Mouse (Mus musculus) adrenal gland, adult 18-20 months (tissue): ENCODE measurements around the gene Ak2. TPM values are rescaled to one million over a fixed set of nuclear protein-coding genes. Genes with fewer than 3 reads are reported as not detected.

ENCODE experiments used
- DNase-seq, 2 experiments: peaks; one replicate each; pipeline ENCODE4 v3.0.0; 2021 to 2022; ENCODE audit warnings: low spot score in 2 of 2
- total RNA-seq, 2 experiments: library from RNA; stranded (reverse); gene quantifications; 1 replicate in 1 of 2; 2 replicates in 1 of 2; pipeline ENCODE4 v1.2.3; 2021

Gene Ak2
- total RNA-seq, 2 experiments from 2014 or later = 111 to 164 TPM

GRCm38 (mm10) chr4:129035851-129036445 lies 44.2 kb downstream of the Ak2 start:
- DNase-seq = no peak

- no peak for DNase-seq
Measured at GRCm38 (mm10) chr4:129047721-129048421, 56.1 kb downstream of the Ak2 start.

GRCm38 (mm10) chr4:129048501-129049305 lies 56.9 kb downstream of the Ak2 start:
- DNase-seq = peak; percentile 61 to 66

DNA sequence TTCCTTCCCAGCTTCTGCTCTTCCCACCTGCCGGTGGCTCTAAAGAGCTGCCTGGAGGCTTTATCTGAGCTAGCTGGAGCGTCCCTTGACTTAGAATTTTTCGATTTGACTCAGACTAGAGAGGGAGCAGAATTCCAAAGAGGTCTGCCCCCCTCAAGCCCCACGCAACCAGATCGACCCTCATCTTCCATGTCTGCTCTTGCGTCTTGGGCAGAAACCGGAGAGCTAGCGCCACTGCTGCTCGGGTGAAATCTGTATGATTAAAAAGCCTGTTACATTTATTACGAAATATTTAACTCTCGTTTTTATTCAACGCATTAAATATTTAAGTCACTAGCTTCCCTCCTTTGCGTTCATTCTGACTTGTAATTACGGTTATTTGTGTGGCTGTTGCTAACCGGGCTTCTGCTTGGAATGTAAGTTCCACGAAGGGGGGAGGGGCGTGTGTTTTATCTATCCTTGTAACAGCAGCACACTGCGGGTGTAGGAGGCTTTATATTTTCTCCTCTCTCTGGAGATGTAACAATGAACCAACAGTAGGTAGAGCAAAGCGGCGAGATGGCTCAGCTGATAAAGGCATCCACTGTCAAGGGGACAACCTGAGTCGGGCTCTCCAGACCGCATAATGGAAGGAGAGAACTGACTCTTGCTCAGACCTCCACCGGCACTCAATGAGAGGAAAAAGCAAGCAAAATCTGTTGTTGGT lies 57.7 kb downstream of the Ak2 start:
- no peak for DNase-seq

- no peak for DNase-seq
Measured at GRCm38 (mm10) chr4:129050365-129050764, 58.6 kb downstream of the Ak2 start.

- no peak for DNase-seq
Measured at GRCm38 (mm10) chr4:129050901-129051417, 59.2 kb downstream of the Ak2 start.

DNA sequence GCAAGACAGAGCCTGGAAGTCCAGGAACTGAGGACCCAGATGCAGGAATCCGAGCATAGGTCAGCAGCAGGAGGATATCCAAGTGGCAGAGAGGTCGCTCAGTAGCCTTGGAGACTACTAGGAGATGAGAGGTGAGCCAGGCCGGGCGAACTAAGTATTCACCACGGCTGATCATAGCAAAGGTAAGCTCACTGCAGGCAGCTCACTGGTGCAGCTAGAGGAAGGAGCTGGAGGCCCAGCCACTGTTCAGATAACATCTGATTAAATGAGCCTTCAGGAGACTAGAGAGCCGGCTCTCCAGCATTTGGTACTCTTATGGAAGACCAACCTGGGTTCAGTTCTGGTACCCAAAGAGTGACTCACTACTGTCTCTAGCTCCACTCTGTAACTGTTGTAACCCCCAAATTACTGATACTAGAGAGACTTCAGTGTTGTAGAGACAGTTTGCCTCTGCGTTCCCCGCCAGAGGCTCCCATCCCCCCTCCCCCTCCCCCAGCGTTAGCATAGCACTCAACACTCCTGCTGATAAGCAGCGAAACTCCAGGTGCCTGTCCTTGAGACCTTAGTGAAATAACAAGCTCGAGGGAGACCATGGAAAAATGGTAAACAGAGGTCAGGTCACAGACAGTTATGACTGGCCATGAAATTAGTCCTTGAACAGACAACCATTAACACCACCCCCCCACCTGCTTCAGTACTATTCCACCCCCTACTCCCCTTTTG lies 59.9 kb downstream of the Ak2 start:
- DNase-seq = no peak

DNA sequence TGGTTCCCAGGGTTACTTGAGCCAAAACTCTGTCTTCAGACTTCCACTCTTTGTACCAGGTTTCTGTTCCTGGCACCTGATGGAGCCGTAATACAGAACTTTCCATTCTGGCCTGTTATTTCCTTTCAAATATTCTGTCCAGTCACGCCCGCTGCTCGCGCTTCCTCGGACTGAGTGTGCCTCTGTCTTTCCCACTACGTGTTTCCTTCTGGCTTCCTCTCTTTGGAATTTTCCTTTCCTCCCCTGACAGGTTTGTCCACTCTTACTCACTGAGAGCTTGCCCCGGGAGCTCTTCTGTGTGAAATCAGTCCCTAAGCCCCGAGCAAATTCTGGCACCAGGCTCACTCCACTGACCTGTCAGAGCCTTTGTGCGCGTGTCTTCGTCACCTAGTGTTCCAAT lies 63.0 kb downstream of the Ak2 start:
- DNase-seq = no peak

DNA sequence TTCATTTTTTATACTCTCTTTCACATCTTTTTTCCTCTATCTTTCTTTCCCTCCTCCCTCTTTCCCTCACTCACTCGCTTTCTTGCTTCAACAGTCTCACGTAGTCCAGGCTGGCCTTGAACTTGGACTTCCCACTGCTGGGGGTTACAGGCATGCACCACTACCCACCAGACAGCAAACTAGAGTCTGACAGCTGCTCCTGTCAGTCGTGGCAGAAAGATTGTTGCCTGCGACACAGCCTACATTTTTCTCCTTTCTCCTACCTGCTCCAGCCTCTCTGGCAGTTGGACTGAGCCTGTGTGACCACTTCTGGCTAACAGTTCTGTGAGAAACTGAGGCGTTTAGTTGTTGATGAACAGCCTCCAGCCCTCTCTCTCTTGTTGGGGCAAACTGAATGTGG lies 63.8 kb downstream of the Ak2 start:
- DNase-seq = no peak

DNA sequence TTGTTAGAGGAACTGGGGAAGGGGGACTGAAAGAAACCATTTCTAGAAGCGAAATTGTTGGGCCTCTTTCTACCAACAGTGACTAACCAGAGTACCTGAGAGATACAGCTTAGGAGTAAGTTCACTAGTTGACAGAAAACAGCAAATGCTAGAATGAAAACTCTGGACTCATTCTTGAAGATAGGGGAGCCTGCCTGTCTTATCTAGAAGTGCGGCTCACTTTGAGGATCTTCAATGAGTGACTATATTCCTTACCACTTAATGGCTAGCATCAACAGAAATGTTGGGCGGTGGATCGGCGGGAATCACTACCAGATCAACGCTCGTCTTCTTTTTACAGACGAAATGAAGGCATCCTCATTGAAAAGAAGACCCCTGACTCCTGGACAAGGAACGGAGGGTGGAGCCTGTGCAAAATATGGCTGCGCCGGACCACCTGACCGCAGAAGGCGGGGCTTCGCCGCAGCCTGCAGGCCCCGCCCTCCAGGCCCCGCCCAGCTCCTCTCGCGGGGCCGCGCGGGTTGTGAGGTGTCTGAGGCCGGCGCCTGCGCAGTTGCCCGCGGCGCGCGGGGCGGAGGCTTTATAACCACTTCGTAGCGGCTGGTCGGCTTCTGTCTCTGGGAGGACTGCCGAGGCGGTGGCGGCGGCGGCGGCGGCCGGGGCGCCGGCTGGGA lies 65.9 kb downstream of the Ak2 start:
- peak; percentile 98 for DNase-seq

DNA sequence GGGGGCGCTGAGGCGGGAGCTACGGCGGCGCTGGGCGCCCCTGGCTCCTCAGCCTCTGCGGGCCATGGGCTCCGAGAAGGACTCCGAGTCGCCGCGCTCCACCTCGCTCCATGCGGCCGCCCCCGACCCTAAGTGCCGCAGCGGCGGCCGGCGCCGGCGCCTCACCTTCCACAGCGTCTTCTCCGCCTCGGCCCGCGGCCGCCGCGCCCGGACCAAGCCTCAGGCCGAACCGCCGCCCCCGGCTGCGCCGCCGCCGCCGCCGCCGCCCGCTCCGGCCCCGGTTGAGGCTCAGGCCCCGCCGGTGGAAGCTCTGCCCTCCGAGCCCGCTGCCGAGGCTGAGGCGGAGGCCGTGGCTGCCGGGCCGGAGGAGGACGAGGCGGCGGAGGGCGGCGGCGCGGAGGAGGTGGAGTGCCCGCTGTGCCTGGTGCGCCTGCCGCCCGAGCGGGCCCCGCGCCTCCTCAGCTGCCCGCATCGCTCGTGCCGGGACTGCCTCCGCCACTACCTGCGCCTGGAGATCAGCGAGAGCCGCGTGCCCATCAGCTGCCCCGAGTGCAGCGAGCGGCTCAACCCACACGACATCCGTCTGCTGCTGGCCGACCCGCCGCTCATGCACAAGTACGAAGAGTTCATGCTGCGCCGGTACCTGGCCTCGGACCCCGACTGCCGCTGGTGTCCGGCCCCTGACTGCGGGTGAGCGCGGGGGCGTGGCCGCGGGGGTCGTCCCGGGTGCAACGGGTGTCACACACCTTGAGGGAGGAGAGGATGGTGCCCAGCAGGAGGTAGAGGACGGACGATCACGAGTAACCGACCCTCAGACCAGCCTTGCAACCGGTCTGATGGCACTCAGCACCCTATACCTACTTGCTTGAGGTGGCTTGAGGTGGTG lies 66.7 kb downstream of the Ak2 start, which contains the start of gene Rnf19b:
TSS of gene Rnf19b (plus strand) at position 65 of the 886 bp plus-strand sequence.
- peak in 1 of 2 experiments; percentile 63 for DNase-seq

DNA sequence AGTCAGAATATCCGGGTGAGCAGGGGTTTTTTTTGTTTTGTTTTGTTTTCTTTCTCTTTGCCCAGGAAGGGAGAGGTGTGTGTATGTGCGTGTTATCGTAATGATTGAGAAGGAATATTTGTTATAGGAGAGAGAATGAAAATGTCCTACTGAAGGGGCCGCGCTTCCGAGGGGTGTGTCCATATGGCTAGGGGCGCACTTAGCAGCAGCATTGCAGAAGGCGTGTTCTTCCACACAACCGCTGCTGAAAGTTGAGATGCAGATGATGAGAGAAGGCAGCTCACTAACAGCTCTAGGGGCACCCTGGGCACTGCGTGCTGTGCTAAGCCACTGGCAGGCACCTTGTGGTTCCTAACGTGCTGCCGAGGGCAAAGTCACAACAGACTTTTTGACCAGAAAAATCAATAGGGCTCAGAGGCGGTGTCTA lies 67.4 kb downstream of the Ak2 start:
- DNase-seq = peak; percentile 19 to 35

DNA sequence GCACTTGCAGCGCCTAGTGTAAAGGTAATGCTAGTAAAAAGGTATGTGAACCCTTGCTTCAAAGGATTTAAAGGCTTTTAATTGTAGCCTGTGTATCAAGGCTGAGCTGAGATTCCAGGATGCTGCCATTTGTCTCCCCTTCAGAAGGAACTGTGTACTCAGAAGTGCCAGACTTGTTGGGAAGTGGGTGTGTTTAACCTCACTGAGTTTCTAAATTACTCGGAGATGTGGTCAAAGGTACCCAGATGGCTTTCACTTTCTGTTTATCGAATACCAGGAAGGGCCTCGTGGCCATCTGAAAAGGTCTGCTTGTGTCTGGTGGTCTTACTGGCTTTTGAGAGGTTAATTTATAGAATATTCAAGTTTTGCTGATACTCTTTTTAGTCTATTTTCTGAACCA lies 68.2 kb downstream of the Ak2 start:
- no peak for DNase-seq

Other genes with a start within 250 kb of the Ak2 start
- gene A3galt2, start 236.6 kb upstream of the Ak2 start, total RNA-seq = under 1 TPM; 0.17 to 0.42 TPM
- 10 to 100 TPM; 16.0 to 17.5 TPM for gene Zfp362, start 185.9 kb upstream of the Ak2 start, total RNA-seq
- gene Trim62, start 108.4 kb upstream of the Ak2 start, total RNA-seq = 1 to 10 TPM; 4.5 to 8.8 TPM
- 10 to 100 TPM; 62.3 to 69.7 TPM for gene Azin2, start 29.5 kb upstream of the Ak2 start, total RNA-seq
- 10 to 100 TPM; 28.6 to 41.3 TPM for gene Rnf19b, start 66.3 kb downstream of the Ak2 start, total RNA-seq
- not detected for gene Tmem54, start 113.6 kb downstream of the Ak2 start, total RNA-seq
- gene Hpca, start 130.1 kb downstream of the Ak2 start, total RNA-seq = 1 to 10 TPM; 2.1 to 3.1 TPM
- gene Fndc5, start 145.0 kb downstream of the Ak2 start, total RNA-seq = 1 to 10 TPM; 2.1 to 6.3 TPM
- 10 to 100 TPM; 17.6 to 19.9 TPM for gene S100pbp, start 197.8 kb downstream of the Ak2 start, total RNA-seq
- gene Yars, start 197.8 kb downstream of the Ak2 start, total RNA-seq = 10 to 100 TPM; 77.3 to 77.4 TPM